ENCODE assay signal across 10 mouse cellular contexts in the genomic region with DNA sequence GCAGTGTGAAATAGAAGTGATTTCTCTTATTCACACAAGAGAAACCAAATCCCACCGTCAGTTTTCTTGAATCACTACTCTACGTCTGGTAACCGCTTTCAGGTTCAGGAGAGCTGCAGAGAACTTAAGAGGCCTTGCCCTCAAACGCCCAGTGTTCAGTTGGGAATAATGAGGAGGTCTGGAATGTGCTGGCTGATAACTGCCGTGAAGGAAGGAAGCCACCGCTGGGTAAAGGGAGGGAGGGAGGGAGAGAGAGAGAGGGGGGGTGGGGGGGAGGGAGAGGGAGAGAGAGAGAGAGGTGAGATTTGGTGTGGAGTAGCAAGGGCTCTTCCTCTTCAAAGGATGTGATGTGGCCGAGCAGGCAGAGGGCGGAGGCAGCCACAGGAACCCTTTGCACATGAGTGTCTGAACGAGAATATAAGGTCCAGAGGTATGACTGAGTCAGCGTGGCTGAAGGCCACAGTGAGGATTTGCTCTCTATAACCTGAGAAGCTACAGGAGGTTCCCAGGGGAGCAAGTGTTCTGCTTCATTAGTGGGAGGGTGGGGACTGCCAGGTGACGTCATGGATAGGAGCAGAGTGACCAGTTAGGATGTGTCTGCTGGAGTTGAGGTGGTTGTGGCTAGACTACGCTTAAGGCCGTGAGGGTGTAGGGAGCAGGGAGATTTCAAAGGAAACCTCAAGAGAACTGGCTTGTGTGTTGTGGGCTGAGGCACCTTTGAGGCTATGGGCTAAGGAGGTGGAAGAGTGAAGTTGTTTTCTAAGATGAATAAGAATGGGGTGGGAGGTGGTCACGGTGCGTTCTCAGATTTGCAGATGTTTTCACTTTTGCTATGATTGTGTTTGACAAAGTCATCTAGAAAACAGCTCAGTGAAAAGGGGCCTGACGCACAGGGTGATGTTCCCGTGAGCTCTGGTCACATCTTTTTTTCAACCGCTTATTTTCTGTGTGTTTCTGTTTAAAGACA.
DNase-seq lines count a peak whose midpoint lies in the region; ATAC-seq and TF ChIP-seq lines count a peak whose summit lies in the region.
"Had no signal": no experiment of that assay in that cellular context is flagged by ENCODE, and none has a peak within 500 bp of the region (broad histone marks: within the 10 kb centered on the region; RNA-seq: fewer than 3 reads in every experiment).

No protein-coding gene starts in this region.

- TF ChIP-seq EP300 in heart, adult 2 months (IDR thresholded peaks at IDR 0.05; ENCODE audit: insufficient read depth, low read depth, low read length), result no peak

- 49% methylated on average over 18 of the region's 18 CpGs for WGBS in heart, embryonic 14.5 days
- WGBS in heart, adult 2 months, result 60% methylated on average over 18 of the region's 18 CpGs

- peaks cover 15 to 16% of the 10 kb centered on the region in 2 experiments for H3K4me1 ChIP-seq in heart, embryonic 14.5 days (ENCODE audit: control insufficient read depth in 2 of 2, insufficient read depth in 2 of 2, low read length in 2 of 2)
- peaks cover 4% of the 10 kb centered on the region for H3K4me1 ChIP-seq in heart, adult 2 months (ENCODE audit: control insufficient read depth, insufficient read depth, low read length)

- H3K4me2 ChIP-seq in heart, embryonic 14.5 days (ENCODE audit: low read length), result no peak overlapping the region
- H3K4me2 ChIP-seq: hindbrain, embryonic 13.5 days had no signal

- H3K27ac ChIP-seq in heart, embryonic 14.5 days (replicated peaks in 1 of 2; ENCODE audit: control insufficient read depth in 1 of 2, insufficient read depth in 1 of 2, low read depth in 2 of 2, low read length in 2 of 2), result peak overlapping the region; percentile 75 to 82
- H3K27ac ChIP-seq in heart, adult 2 months, result no peak overlapping the region
- H3K27ac ChIP-seq: hindbrain, embryonic 13.5 days had no signal

- no peak for TF ChIP-seq POLR2A in heart, adult 2 months (IDR thresholded peaks at IDR 0.05; ENCODE audit: insufficient read depth, low read depth, low read length)

- peaks cover 7% of the 10 kb centered on the region for H3K9me3 ChIP-seq in heart, embryonic 14.5 days (ENCODE audit: control insufficient read depth, low read length)

- peak; percentile 55; the same call in 1 of the 2 replicates for ATAC-seq in heart, embryonic 14.5 days (ENCODE audit: insufficient number of reproducible peaks, insufficient read depth, low FRiP score, low read depth)
- ATAC-seq in inflammation-experienced regulatory T-cells, adult 6 months, result peak; percentile 77

- no peaks in the 10 kb centered on the region for H3K79me2 ChIP-seq in heart, adult 2 months (replicated peaks; ENCODE audit: control insufficient read depth, insufficient read depth, low read length)

- no peak for TF ChIP-seq CTCF in heart, adult 2 months (IDR thresholded peaks at IDR 0.05)

- H3K4me3 ChIP-seq in heart, embryonic 14.5 days (ENCODE audit: control insufficient read depth in 1 of 2, insufficient read depth in 1 of 2, low read depth in 1 of 2, low read length in 2 of 2), result no peak overlapping the region
- H3K4me3 ChIP-seq in heart, adult 2 months, result no peak overlapping the region
- H3K4me3 ChIP-seq: hindbrain, embryonic 13.5 days had no signal

- no peak for DNase-seq in heart, adult 2 months
- peak; percentile 39 to 42 for DNase-seq in spleen, postnatal 36 days (ENCODE audit: low spot score in 2 of 2)
- DNase-seq in spleen, adult 18-20 months, result no peak
- no peak for DNase-seq in ovary, postnatal 14 days (ENCODE audit: low spot score)
- DNase-seq in cerebellum, adult 11 months, result no peak
- no peak for DNase-seq in urinary bladder, postnatal 25 days (ENCODE audit: low spot score)

- no peaks in the 10 kb centered on the region for H3K27me3 ChIP-seq in heart, embryonic 14.5 days (ENCODE audit: control insufficient read depth, insufficient read depth, low read length)
- no peaks in the 10 kb centered on the region for H3K27me3 ChIP-seq in heart, adult 2 months (ENCODE audit: control insufficient read depth, insufficient read depth, low read length)
- H3K27me3 ChIP-seq: hindbrain, embryonic 13.5 days had no signal

- H3K9ac ChIP-seq in heart, embryonic 14.5 days (ENCODE audit: low read length), result peak overlapping the region; percentile 44
- H3K9ac ChIP-seq in heart, adult 2 months (ENCODE audit: low read depth, low read length), result no peak overlapping the region
- H3K9ac ChIP-seq: hindbrain, embryonic 13.5 days had no signal

- H3K36me3 ChIP-seq in heart, embryonic 14.5 days (ENCODE audit: control insufficient read depth, insufficient read depth, low read length), result no peaks in the 10 kb centered on the region
- H3K36me3 ChIP-seq in heart, adult 2 months (ENCODE audit: control insufficient read depth, insufficient read depth, low read length), result no peaks in the 10 kb centered on the region
- H3K36me3 ChIP-seq: G1E; hindbrain, embryonic 13.5 days had no signal

- intact Hi-C loops in heart, adult 2 months (cut with DNase I), result no loop called here

Comparison
In these comparisons a context has a peak if more than half of its experiments do, and no peak if none do; other contexts are left out.
1. DNase-seq: peak in spleen, postnatal 36 days (2 of 2); none in heart, adult 2 months (0 of 2), spleen, adult 18-20 months (0 of 2), ovary, postnatal 14 days (single experiment), cerebellum, adult 11 months (single experiment) and urinary bladder, postnatal 25 days (single experiment).